Mouse (Mus musculus): ENCODE results near the gene Oat.

Gene Oat

GRCm38 (mm10) chr7:132576116-132576650, at the start of gene Oat:
Gene Oat, minus strand, starts transcription at chr7:132576398.
- peak; percentile 68 for DNase-seq (ENCODE audit: low spot score)

GRCm38 (mm10) chr7:132624161-132624560, 48.0 kb upstream of the Oat start:
- no peak for DNase-seq (ENCODE audit: low spot score)

- DNase-seq (ENCODE audit: low spot score): no peak
Measured at GRCm38 (mm10) chr7:132619975-132620918, 44.0 kb upstream of the Oat start.

GRCm38 (mm10) chr7:132619549-132619948, 43.4 kb upstream of the Oat start:
- DNase-seq (ENCODE audit: low spot score): no peak

- DNase-seq (ENCODE audit: low spot score): no peak
Measured at GRCm38 (mm10) chr7:132617021-132617564, 40.9 kb upstream of the Oat start.

GRCm38 (mm10) chr7:132616391-132616790, 40.2 kb upstream of the Oat start:
- DNase-seq (ENCODE audit: low spot score): no peak

- no peak for DNase-seq (ENCODE audit: low spot score)
Measured at GRCm38 (mm10) chr7:132615346-132615745, 39.1 kb upstream of the Oat start.

- no peak for DNase-seq (ENCODE audit: low spot score)
Measured at GRCm38 (mm10) chr7:132611530-132611929, 35.3 kb upstream of the Oat start.

GRCm38 (mm10) chr7:132610468-132611318, 34.5 kb upstream of the Oat start, which contains the start of gene Lhpp:
Gene Lhpp, plus strand, starts transcription at chr7:132610638.
- DNase-seq (ENCODE audit: low spot score): no peak

GRCm38 (mm10) chr7:132608316-132609020, 32.3 kb upstream of the Oat start:
- DNase-seq (ENCODE audit: low spot score): no peak

GRCm38 (mm10) chr7:132605689-132606088, 29.5 kb upstream of the Oat start:
- no peak for DNase-seq (ENCODE audit: low spot score)

- DNase-seq (ENCODE audit: low spot score): no peak
Measured at GRCm38 (mm10) chr7:132604720-132605119, 28.5 kb upstream of the Oat start.

- no peak for DNase-seq (ENCODE audit: low spot score)
Measured at GRCm38 (mm10) chr7:132600926-132601325, 24.7 kb upstream of the Oat start.

GRCm38 (mm10) chr7:132600026-132600425, 23.8 kb upstream of the Oat start:
- DNase-seq (ENCODE audit: low spot score): no peak

GRCm38 (mm10) chr7:132599071-132599975, 23.1 kb upstream of the Oat start, which contains the start of gene Nkx1-2:
Gene Nkx1-2, minus strand, starts transcription at chr7:132599637.
- DNase-seq (ENCODE audit: low spot score): no peak

- no peak for DNase-seq (ENCODE audit: low spot score)
Measured at GRCm38 (mm10) chr7:132597251-132598041, 21.2 kb upstream of the Oat start.

- no peak for DNase-seq (ENCODE audit: low spot score)
Measured at GRCm38 (mm10) chr7:132596557-132597250, 20.5 kb upstream of the Oat start.

- DNase-seq (ENCODE audit: low spot score): no peak
Measured at GRCm38 (mm10) chr7:132595787-132596186, 19.6 kb upstream of the Oat start.

GRCm38 (mm10) chr7:132594325-132594724, 18.1 kb upstream of the Oat start:
- DNase-seq (ENCODE audit: low spot score): no peak

All from urinary bladder, postnatal 10 days (tissue).